Mouse (Mus musculus) olfactory bulb, adult 2 months (tissue): ENCODE measurements around the gene Ms4a18. TPM values are rescaled to one million over a fixed set of nuclear protein-coding genes. Genes with fewer than 3 reads are reported as not detected.
"Not testable (repeated sequence)": the region's sequence is repeated elsewhere in the genome, so short reads cannot be mapped to it uniquely, and the experiment has no call there.

ENCODE experiments used
- H3K27ac ChIP-seq: fragments of 200-500 bp; 2 replicates; pipeline ENCODE4 v1.5.1; 2012; ENCODE audit warnings: low read depth, low read length; ENCODE audit not compliant: insufficient read depth
- H3K4me1 ChIP-seq: fragments of 200-500 bp; 2 replicates; pipeline ENCODE4 v1.6.1; 2012; ENCODE audit warnings: low read length; ENCODE audit not compliant: control insufficient read depth, insufficient read depth
- H3K4me3 ChIP-seq: fragments of 200-500 bp; 2 replicates; pipeline ENCODE4 v1.5.1; 2012; ENCODE audit warnings: mild to moderate bottlenecking, low read depth, low read length, moderate library complexity; ENCODE audit not compliant: insufficient read depth
- CTCF ChIP-seq: fragments of 200-500 bp; IDR thresholded peaks from 2 replicates; pipeline ENCODE4 v1.5.1; 2012; ENCODE audit warnings: low read depth, mild to moderate bottlenecking, low read length, moderate library complexity; ENCODE audit not compliant: insufficient read depth
- POLR2A ChIP-seq: fragments of 200-500 bp; IDR thresholded peaks from 2 replicates; pipeline ENCODE4 v1.6.1; 2012; ENCODE audit warnings: mild to moderate bottlenecking, low read depth, low read length, moderate library complexity; ENCODE audit not compliant: insufficient read depth
- WGBS: fragments of 180-500 bp; shearing (Covaris S2); methylation state at CpG from one replicate; pipeline ENCODE4 v1.1.7; 2018; 5-methylcytosine and 5-hydroxymethylcytosine counted together
- polyA plus RNA-seq: library from polyadenylated mRNA; stranded (reverse); fragments of >200 nt; gene quantifications from 2 replicates; pipeline ENCODE4 v1.2.4, GENCODE M21; 2012; ENCODE audit warnings: low replicate concordance; ENCODE audit not compliant: missing spikeins, insufficient read depth, insufficient read length

Ms4a18 gene
- polyA plus RNA-seq: not detected in 2 replicates

- no peak within 1 kb of the TSS for H3K4me3 ChIP-seq
- no peak for TF ChIP-seq POLR2A
- TF ChIP-seq CTCF: no peak
- 86% methylated on average over 3 of the region's 3 CpGs for WGBS
- no peaks in the 10 kb centered on the region for H3K4me1 ChIP-seq
- H3K27ac ChIP-seq: no peak within 1 kb of the TSS
These were observed at the start of gene Ms4a18 for GRCm38 (mm10) chr19:11017891-11018290. Gene Ms4a18, minus strand, starts transcription at chr19:11018031.

- 81% methylated on average over 2 of the region's 2 CpGs for WGBS
- TF ChIP-seq POLR2A (no peak), CTCF (no peak)
- Histone ChIP-seq H3K4me3 (no peak overlapping the region), H3K4me1 (no peaks in the 10 kb centered on the region), H3K27ac (no peak overlapping the region)
These were observed 47.5 kb upstream of the Ms4a18 start for GRCm38 (mm10) chr19:11065202-11065875.

- no peaks in the 10 kb centered on the region for H3K4me1 ChIP-seq
- H3K27ac ChIP-seq: no peak overlapping the region
- TF ChIP-seq CTCF (no peak), POLR2A (no peak)
- 86% methylated on average over 1 of the region's 1 CpGs for WGBS
- H3K4me3 ChIP-seq: no peak overlapping the region
These were observed 43.1 kb upstream of the Ms4a18 start for GRCm38 (mm10) chr19:11060900-11061299.

- Histone ChIP-seq H3K27ac (no peak overlapping the region), H3K4me3 (no peak overlapping the region), H3K4me1 (no peaks in the 10 kb centered on the region)
- TF ChIP-seq POLR2A: no peak
- no peak for TF ChIP-seq CTCF
These were observed 42.1 kb upstream of the Ms4a18 start for GRCm38 (mm10) chr19:11059967-11060366.

GRCm38 (mm10) chr19:11055700-11056099 lies 37.9 kb upstream of the Ms4a18 start:
- 97% methylated on average over 1 of the region's 1 CpGs for WGBS
- not testable (repeated sequence) for H3K4me1 ChIP-seq, H3K27ac ChIP-seq, H3K4me3 ChIP-seq

- 66% methylated on average over 3 of the region's 3 CpGs for WGBS
- H3K4me1 ChIP-seq: no peaks in the 10 kb centered on the region
- TF ChIP-seq CTCF: no peak
- TF ChIP-seq POLR2A: no peak
- H3K4me3 ChIP-seq: no peak overlapping the region
- no peak overlapping the region for H3K27ac ChIP-seq
These were observed 35.4 kb upstream of the Ms4a18 start for GRCm38 (mm10) chr19:11053277-11053676.

- TF ChIP-seq POLR2A (no peak), CTCF (no peak)
- H3K4me3 ChIP-seq: no peak overlapping the region
- 69% methylated on average over 5 of the region's 5 CpGs for WGBS
- H3K27ac ChIP-seq: no peak overlapping the region
- no peaks in the 10 kb centered on the region for H3K4me1 ChIP-seq
These were observed 35.0 kb upstream of the Ms4a18 start for GRCm38 (mm10) chr19:11052877-11053276.

- WGBS: 71% methylated on average over 2 of the region's 2 CpGs
- Histone ChIP-seq H3K27ac (no peak overlapping the region), H3K4me1 (no peaks in the 10 kb centered on the region), H3K4me3 (no peak overlapping the region)
- TF ChIP-seq POLR2A: no peak
- TF ChIP-seq CTCF: no peak
These were observed 32.5 kb upstream of the Ms4a18 start for GRCm38 (mm10) chr19:11050286-11050685.

GRCm38 (mm10) chr19:11049426-11049825 lies 31.6 kb upstream of the Ms4a18 start:
- TF ChIP-seq CTCF (no peak), POLR2A (no peak)
- no peaks in the 10 kb centered on the region for H3K4me1 ChIP-seq
- no peak overlapping the region for H3K4me3 ChIP-seq
- no peak overlapping the region for H3K27ac ChIP-seq

- TF ChIP-seq POLR2A (no peak), CTCF (no peak)
- Histone ChIP-seq H3K27ac (no peak overlapping the region), H3K4me3 (no peak overlapping the region), H3K4me1 (no peaks in the 10 kb centered on the region)
- 65% methylated on average over 1 of the region's 1 CpGs for WGBS
These were observed 30.7 kb upstream of the Ms4a18 start for GRCm38 (mm10) chr19:11048503-11048902.
